Mouse (Mus musculus): ENCODE data around the gene Atp6v0a4. TPM values are rescaled to one million over a fixed set of nuclear protein-coding genes. Genes with fewer than 3 reads are reported as not detected.

Atp6v0a4 gene
- polyA plus RNA-seq, 1 experiment, result 12.1 TPM

DNA sequence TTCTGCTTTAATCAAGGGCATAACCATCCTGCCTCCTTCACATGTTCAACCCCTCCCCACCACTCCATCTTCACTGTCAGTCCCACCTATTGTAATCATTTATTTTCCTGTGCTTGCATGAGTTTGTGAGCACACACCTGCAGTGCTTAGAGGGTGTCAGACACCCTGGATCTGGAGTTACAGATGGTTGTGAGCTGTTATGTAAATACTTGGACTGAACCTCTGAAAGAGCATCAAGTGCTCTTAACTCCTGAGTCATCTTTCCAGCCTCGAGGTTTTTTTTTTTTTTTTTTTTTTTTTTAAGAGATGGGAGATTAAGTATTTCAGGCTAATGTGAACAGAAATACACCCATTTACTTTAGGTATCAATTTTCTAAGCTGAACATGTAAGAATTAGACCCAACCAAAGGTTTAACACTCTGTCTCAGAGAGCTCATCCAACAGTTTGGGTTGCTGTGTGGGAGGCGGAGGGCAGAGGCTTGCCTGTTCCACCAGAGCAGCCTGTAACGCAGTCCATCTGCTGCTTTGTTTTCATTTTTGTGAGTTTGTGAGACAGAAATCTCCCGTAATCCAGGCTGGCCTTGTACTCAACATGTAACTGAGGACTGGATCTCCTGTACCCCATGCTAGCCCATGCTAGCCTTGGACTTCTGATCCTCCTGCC lies 8.1 kb downstream of the Atp6v0a4 start:
- no peak for DNase-seq
- WGBS, result 47% methylated on average over 4 of the region's 4 CpGs
- Histone ChIP-seq H3K4me1 (ENCODE audit: control insufficient read depth, insufficient read depth, low read length) (no peaks in the 10 kb centered on the region), H3K4me3 (replicated peaks; ENCODE audit: extremely low read depth, low read depth, low read length) (no peak overlapping the region)
- no peak for TF ChIP-seq CTCF (IDR thresholded peaks at IDR 0.05; ENCODE audit: insufficient read depth, low read length)
- TF ChIP-seq POLR2A (IDR thresholded peaks at IDR 0.05; ENCODE audit: borderline replicate concordance, extremely low read depth, low read depth, low read length), result no peak

- no peak overlapping the region for H3K4me3 ChIP-seq (replicated peaks; ENCODE audit: extremely low read depth, low read depth, low read length)
- TF ChIP-seq POLR2A (IDR thresholded peaks at IDR 0.05; ENCODE audit: borderline replicate concordance, extremely low read depth, low read depth, low read length) (no peak), CTCF (IDR thresholded peaks at IDR 0.05; ENCODE audit: insufficient read depth, low read length) (no peak)
- no peak for DNase-seq
Observed at GRCm38 (mm10) chr6:38110859-38111258, 13.5 kb downstream of the Atp6v0a4 start.

GRCm38 (mm10) chr6:38109871-38110270 lies 14.5 kb downstream of the Atp6v0a4 start:
- 15% methylated on average over 9 of the region's 9 CpGs for WGBS
- H3K4me3 ChIP-seq (replicated peaks; ENCODE audit: extremely low read depth, low read depth, low read length), result no peak overlapping the region
- no peaks in the 10 kb centered on the region; the same call in 1 of the 2 replicates for H3K4me1 ChIP-seq (ENCODE audit: control insufficient read depth, insufficient read depth, low read length)
- DNase-seq, result no peak
- no peak for TF ChIP-seq POLR2A (IDR thresholded peaks at IDR 0.05; ENCODE audit: borderline replicate concordance, extremely low read depth, low read depth, low read length)
- no peak for TF ChIP-seq CTCF (IDR thresholded peaks at IDR 0.05; ENCODE audit: insufficient read depth, low read length)

More at GRCm38 (mm10) chr6:38110859-38111258, 13.5 kb downstream of the Atp6v0a4 start:
- 63% methylated on average over 9 of the region's 9 CpGs for WGBS
- no peaks in the 10 kb centered on the region; the same call in 1 of the 2 replicates for H3K4me1 ChIP-seq (ENCODE audit: control insufficient read depth, insufficient read depth, low read length)

DNA sequence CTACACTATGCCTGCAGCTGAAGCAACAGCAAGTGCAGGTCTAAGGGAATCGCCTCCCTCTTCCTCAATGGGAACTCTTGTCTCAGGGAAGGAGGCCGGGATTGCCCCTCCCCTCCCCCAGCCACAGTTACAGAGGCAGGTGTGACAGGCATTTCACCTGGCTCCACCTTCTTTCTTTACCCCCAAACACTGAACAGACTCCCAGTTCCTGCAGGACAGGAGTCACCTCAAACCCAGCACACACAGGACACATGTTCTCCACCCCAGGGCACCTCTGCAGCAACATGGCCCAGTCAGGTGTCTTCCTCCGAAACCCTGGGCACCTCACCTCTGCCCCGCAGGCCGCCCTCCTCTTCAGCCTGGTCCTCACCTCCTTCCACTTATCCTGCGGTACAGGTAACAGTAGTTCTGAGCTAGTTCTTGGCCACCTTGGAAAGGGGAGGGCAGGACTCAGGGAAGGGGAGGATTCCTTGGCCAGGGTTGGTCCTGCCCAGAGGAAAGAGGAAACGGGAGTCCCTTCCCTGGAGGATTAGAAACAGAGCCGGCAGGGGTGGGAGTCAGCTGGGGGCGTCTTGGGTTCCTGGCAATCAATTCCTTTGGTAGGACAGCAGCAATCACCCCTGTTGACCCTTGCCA lies 15.1 kb downstream of the Atp6v0a4 start, which contains the start of gene Tmem213:
Gene Tmem213, plus strand, starts transcription at position 96 of the 636 bp plus-strand sequence.
- peak; percentile 15 for DNase-seq
- WGBS, result 34% methylated on average over 9 of the region's 9 CpGs
- no peak within 1 kb of the TSS for H3K4me3 ChIP-seq (replicated peaks; ENCODE audit: extremely low read depth, low read depth, low read length)
- H3K4me1 ChIP-seq (ENCODE audit: control insufficient read depth, insufficient read depth, low read length), result no peaks in the 10 kb centered on the region; the same call in 1 of the 2 replicates
- TF ChIP-seq CTCF (IDR thresholded peaks at IDR 0.05; ENCODE audit: insufficient read depth, low read length) (no peak), POLR2A (IDR thresholded peaks at IDR 0.05; ENCODE audit: borderline replicate concordance, extremely low read depth, low read depth, low read length) (no peak)

DNA sequence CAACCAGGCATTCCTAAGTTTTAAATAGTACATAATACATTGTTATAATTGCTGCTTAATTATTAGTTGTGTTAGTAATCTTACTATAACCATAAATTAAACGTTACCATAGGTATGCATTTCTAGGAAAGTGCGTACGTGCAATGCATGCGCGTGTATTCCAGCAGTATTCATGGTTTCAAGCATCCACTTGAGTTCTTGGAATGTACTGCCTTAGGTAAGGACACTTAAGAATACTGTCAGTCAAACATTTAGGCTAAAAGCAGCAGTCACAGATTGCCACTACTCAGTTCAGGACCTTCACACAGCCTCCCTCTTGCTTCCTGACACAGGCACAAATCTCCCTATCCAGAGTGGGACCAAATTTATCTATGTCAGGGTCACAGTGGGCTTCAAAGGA lies 15.9 kb downstream of the Atp6v0a4 start:
- H3K4me3 ChIP-seq (replicated peaks; ENCODE audit: extremely low read depth, low read depth, low read length), result no peak overlapping the region
- DNase-seq, result no peak
- WGBS, result 76% methylated on average over 5 of the region's 5 CpGs
- TF ChIP-seq POLR2A (IDR thresholded peaks at IDR 0.05; ENCODE audit: borderline replicate concordance, extremely low read depth, low read depth, low read length) (no peak), CTCF (IDR thresholded peaks at IDR 0.05; ENCODE audit: insufficient read depth, low read length) (no peak)
- no peaks in the 10 kb centered on the region; the same call in 1 of the 2 replicates for H3K4me1 ChIP-seq (ENCODE audit: control insufficient read depth, insufficient read depth, low read length)

DNA sequence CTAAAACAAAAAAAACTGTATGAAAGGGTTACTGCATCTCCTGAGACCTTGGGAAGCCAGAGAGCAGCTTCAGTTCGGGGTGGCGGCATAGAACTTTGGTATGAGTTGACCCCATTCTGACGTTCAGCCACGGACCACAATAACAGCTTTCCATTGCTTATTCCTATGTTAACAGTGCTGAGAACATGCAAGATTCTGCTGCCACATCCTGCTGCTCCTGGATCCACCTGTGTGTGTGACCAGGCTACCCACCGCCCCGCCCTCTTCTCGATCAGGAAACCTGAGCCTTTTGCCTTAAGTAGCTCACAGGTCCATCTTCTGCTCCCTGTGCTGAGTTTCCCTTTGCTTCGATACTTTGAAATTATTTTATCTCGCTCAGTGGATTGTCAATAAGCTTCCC lies 18.5 kb downstream of the Atp6v0a4 start:
- 72% methylated on average over 9 of the region's 9 CpGs for WGBS
- Histone ChIP-seq H3K4me1 (ENCODE audit: control insufficient read depth, insufficient read depth, low read length) (no peaks in the 10 kb centered on the region; the same call in 1 of the 2 replicates), H3K4me3 (replicated peaks; ENCODE audit: extremely low read depth, low read depth, low read length) (no peak overlapping the region)
- DNase-seq, result no peak
- TF ChIP-seq CTCF (IDR thresholded peaks at IDR 0.05; ENCODE audit: insufficient read depth, low read length), result no peak

DNA sequence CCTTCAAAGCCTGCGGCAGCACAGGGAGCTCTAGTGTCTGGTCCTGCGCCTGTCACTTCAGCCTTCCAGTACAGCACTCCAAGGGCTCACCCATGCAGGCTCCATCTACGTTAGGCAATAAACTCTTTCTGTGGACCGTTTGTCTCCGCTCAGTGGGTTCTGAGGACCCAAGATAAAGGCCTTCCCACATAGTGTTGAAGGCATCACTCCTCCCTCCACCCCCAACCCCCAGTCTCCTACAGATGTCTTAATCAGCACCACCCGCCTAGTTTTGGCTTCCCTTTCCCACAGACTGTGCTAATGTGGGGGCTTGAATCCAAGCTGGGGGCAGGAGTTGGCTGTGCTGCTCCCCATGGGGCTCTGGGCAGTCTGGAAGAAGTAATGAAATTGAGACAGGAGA lies 20.6 kb downstream of the Atp6v0a4 start:
- Histone ChIP-seq H3K4me3 (replicated peaks; ENCODE audit: extremely low read depth, low read depth, low read length) (no peak overlapping the region), H3K4me1 (ENCODE audit: control insufficient read depth, insufficient read depth, low read length) (no peaks in the 10 kb centered on the region; the same call in 1 of the 2 replicates)
- DNase-seq, result no peak
- TF ChIP-seq CTCF (IDR thresholded peaks at IDR 0.05; ENCODE audit: insufficient read depth, low read length) (no peak), POLR2A (IDR thresholded peaks at IDR 0.05; ENCODE audit: borderline replicate concordance, extremely low read depth, low read depth, low read length) (no peak)
- WGBS, result 56% methylated on average over 6 of the region's 6 CpGs

GRCm38 (mm10) chr6:38102216-38102795 lies 22.1 kb downstream of the Atp6v0a4 start:
- 52% methylated on average over 7 of the region's 7 CpGs for WGBS
- no peak for DNase-seq
- TF ChIP-seq CTCF (IDR thresholded peaks at IDR 0.05; ENCODE audit: insufficient read depth, low read length) (no peak), POLR2A (IDR thresholded peaks at IDR 0.05; ENCODE audit: borderline replicate concordance, extremely low read depth, low read depth, low read length) (no peak)
- no peaks in the 10 kb centered on the region for H3K4me1 ChIP-seq (ENCODE audit: control insufficient read depth, insufficient read depth, low read length)
- no peak overlapping the region for H3K4me3 ChIP-seq (replicated peaks; ENCODE audit: extremely low read depth, low read depth, low read length)

DNA sequence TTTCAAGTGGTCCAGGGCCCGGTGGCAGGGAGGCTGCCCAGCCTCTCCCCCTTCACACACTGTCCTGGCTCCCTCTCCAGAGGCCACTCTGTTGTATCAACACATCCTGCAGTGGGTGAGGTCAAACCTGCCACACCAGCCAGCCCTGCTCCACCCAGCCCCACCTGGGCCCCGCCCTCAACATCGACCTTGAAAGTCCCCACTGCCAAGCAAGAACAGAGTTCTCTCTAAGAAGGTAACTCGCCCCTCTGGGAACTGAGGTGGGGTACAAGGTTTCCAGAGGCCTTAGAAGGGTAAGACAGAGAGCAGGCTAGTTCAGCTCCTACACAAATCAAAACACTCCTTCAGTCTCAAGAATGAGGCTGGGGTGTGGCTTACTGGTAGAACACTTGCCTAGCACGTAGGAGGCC lies 27.4 kb downstream of the Atp6v0a4 start:
- WGBS, result 52% methylated on average over 5 of the region's 5 CpGs
- no peaks in the 10 kb centered on the region for H3K4me1 ChIP-seq (ENCODE audit: control insufficient read depth, insufficient read depth, low read length)
- TF ChIP-seq CTCF (IDR thresholded peaks at IDR 0.05; ENCODE audit: insufficient read depth, low read length) (no peak), POLR2A (IDR thresholded peaks at IDR 0.05; ENCODE audit: borderline replicate concordance, extremely low read depth, low read depth, low read length) (no peak)
- DNase-seq, result peak; percentile 47
- H3K4me3 ChIP-seq (replicated peaks; ENCODE audit: extremely low read depth, low read depth, low read length), result no peak overlapping the region

Data from lung, adult 2 months (tissue).